Mouse (Mus musculus) thymus, adult 2 months (tissue): ENCODE results near the gene Cd40lg. TPM values are rescaled to one million over a fixed set of nuclear protein-coding genes. Genes with fewer than 3 reads are reported as not detected.
A peak's percentile ranks its signal among the peaks of the same experiment; 100 is the strongest.

Experiments
- DNase-seq: peaks from one replicate; pipeline ENCODE4 v3.0.0; 2021
- H3K27ac ChIP-seq: fragments of 200-500 bp; 2 replicates; pipeline ENCODE4 v1.5.1; 2012; ENCODE audit warnings: low read length, control low read depth; ENCODE audit not compliant: control insufficient read depth, insufficient read depth
- H3K27me3 ChIP-seq: fragments of 200-500 bp; 2 replicates; pipeline ENCODE4 v1.6.1; 2012; ENCODE audit warnings: mild to moderate bottlenecking, low read length, moderate library complexity, mixed read lengths; ENCODE audit not compliant: control insufficient read depth, insufficient read depth
- H3K36me3 ChIP-seq: fragments of 200-500 bp; 2 replicates; pipeline ENCODE4 v1.6.1; 2012; ENCODE audit warnings: mild to moderate bottlenecking, low read length, moderate library complexity; ENCODE audit not compliant: control insufficient read depth, insufficient read depth
- H3K4me1 ChIP-seq: fragments of 200-500 bp; replicated peaks from 2 replicates; pipeline ENCODE4 v1.6.1; 2012; ENCODE audit warnings: low read length; ENCODE audit not compliant: control insufficient read depth, insufficient read depth
- H3K4me3 ChIP-seq: fragments of 200-500 bp; 2 replicates; pipeline ENCODE4 v1.5.1; 2012; ENCODE audit warnings: mild to moderate bottlenecking, low read length, control low read depth, moderate library complexity; ENCODE audit not compliant: control insufficient read depth, insufficient read depth
- CTCF ChIP-seq: fragments of 200-500 bp; IDR thresholded peaks from 2 replicates; pipeline ENCODE4 v1.5.1; 2012; ENCODE audit warnings: mild to moderate bottlenecking, control low read depth, low read length, moderate library complexity, borderline replicate concordance; ENCODE audit not compliant: control insufficient read depth, poor library complexity, insufficient read depth; ENCODE audit errors: extremely low read depth
- POLR2A ChIP-seq: fragments of 200-500 bp; IDR thresholded peaks from 2 replicates; pipeline ENCODE4 v1.6.1; 2012; ENCODE audit warnings: mild to moderate bottlenecking, low read length, control low read depth, moderate library complexity; ENCODE audit not compliant: control insufficient read depth, poor library complexity, insufficient read depth; ENCODE audit errors: extremely low read depth
- WGBS: fragments of 180-500 bp; shearing (Covaris S2); methylation state at CpG from one replicate; pipeline ENCODE4 v1.1.7; 2018; 5-methylcytosine and 5-hydroxymethylcytosine counted together
- polyA plus RNA-seq: library from polyadenylated mRNA; depleted of rRNA; stranded (reverse); fragments of >200 nt; gene quantifications from 2 replicates; pipeline ENCODE4 v1.2.3, GENCODE M21; 2012

Gene Cd40lg
- polyA plus RNA-seq, 1 experiment, result 7.2 TPM

DNA sequence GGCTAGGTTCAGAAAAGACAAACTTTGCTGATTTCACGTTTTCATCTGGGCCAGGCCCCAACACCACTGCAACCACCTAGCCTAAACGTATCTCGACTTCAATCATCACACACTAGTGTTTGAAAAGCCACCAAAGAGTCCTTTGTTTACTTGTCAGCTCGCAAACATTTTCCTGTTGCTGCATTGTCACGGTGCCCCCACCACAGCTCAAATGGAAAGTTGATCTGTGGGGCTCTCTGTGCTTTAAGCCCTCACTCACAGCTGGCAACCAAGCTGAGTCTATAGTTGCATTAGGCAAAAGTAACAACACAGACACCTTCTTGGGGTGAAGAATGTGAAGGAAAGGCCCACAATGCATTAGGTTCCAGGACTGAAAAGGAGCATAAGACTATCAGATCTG is 4.3 kb downstream of the Cd40lg start:
- Histone ChIP-seq H3K27ac (0 out of 2 replicates have a peak overlapping the region, but pooled peaks have one; percentile 33), H3K4me3 (no peak overlapping the region), H3K36me3 (no peaks in the 10 kb centered on the region), H3K4me1 (no peaks in the 10 kb centered on the region), H3K27me3 (no peaks in the 10 kb centered on the region)
- WGBS, result 52% methylated on average over 5 of the region's 5 CpGs
- TF ChIP-seq POLR2A (no peak), CTCF (no peak)
- DNase-seq, result no peak

DNA sequence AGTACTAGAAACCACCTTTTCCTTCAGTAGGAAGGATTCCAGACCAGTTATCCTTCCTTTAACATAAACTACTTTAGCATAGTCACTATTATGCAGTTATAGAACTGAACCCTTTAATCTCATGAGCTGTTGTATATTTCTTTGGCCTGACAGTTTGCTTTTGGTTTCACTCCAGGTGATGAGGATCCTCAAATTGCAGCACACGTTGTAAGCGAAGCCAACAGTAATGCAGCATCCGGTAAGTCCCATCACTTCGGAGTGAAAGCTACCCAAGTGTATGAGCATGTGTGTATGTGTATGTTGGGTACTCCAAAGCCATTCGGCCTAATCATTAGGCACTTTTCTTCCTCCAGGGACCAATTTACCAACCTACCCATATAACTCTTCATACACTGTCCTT is 7.6 kb downstream of the Cd40lg start:
- no peak overlapping the region for H3K27ac ChIP-seq
- no peak for TF ChIP-seq CTCF
- TF ChIP-seq POLR2A, result no peak
- no peaks in the 10 kb centered on the region for H3K27me3 ChIP-seq
- H3K4me1 ChIP-seq, result peaks cover 3% of the 10 kb centered on the region; the same call in 1 of the 2 replicates
- H3K4me3 ChIP-seq, result no peak overlapping the region
- WGBS, result 99% methylated on average over 5 of the region's 5 CpGs
- DNase-seq, result no peak
- H3K36me3 ChIP-seq, result no peaks in the 10 kb centered on the region

DNA sequence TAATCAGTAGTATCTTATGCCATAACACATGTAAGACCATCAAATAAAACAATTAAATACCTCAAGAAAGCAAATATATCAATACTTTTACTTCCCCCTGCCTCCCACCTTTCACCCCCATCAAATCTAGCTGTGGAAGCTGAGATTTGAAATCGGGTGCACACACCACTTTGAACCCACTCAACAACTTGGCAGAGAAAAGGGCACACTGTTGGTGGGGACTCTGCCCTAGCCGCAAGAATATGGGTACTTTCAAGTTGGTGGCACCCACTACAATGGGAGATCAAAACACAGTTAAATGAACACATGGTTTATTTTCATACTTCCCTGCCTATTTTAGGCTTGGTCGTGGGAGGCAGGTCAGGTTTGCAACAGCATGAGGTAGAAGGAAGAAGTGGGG is 9.9 kb downstream of the Cd40lg start:
- Histone ChIP-seq H3K27ac (no peak overlapping the region; the same call in 1 of the 2 replicates), H3K4me3 (no peak overlapping the region), H3K27me3 (no peaks in the 10 kb centered on the region), H3K36me3 (no peaks in the 10 kb centered on the region), H3K4me1 (peaks cover 5% of the 10 kb centered on the region; the same call in 1 of the 2 replicates)
- WGBS, result 33% methylated on average over 3 of the region's 3 CpGs
- TF ChIP-seq CTCF (no peak), POLR2A (no peak)
- DNase-seq, result peak; percentile 21

DNA sequence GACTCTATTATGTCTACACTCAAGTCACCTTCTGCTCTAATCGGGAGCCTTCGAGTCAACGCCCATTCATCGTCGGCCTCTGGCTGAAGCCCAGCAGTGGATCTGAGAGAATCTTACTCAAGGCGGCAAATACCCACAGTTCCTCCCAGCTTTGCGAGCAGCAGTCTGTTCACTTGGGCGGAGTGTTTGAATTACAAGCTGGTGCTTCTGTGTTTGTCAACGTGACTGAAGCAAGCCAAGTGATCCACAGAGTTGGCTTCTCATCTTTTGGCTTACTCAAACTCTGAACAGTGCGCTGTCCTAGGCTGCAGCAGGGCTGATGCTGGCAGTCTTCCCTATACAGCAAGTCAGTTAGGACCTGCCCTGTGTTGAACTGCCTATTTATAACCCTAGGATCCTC is 11.4 kb downstream of the Cd40lg start:
- Histone ChIP-seq H3K4me1 (peaks cover 9% of the 10 kb centered on the region), H3K4me3 (no peak overlapping the region), H3K27me3 (no peaks in the 10 kb centered on the region), H3K36me3 (no peaks in the 10 kb centered on the region), H3K27ac (no peak overlapping the region)
- 94% methylated on average over 10 of the region's 10 CpGs for WGBS
- no peak for DNase-seq
- TF ChIP-seq CTCF (no peak), POLR2A (no peak)

DNA sequence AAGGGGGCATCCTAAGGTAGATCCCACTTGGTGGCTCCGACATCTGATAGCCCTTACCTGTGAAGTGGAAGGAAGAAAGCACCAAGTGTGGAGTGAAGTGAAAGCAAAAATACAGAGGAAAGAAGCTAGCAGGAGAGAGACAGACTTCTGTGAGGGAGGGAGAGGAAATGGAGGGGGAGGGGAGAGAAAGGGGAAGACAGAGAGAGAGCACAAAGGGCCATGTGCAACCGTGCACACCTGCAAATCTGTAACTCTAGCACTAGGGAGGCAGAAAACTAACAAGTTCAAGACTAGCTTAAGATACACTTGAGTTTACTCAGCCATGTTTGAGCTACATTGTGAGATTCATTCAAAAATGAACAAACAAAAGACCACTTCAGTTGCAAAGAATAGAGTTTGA is 16.2 kb downstream of the Cd40lg start:
- Histone ChIP-seq H3K27me3 (no peaks in the 10 kb centered on the region), H3K36me3 (peaks cover 6% of the 10 kb centered on the region; the same call in 1 of the 2 replicates), H3K4me1 (peaks cover 8% of the 10 kb centered on the region), H3K27ac (peak overlapping the region; percentile 99), H3K4me3 (peak overlapping the region; percentile 52)
- 3% methylated on average over 2 of the region's 2 CpGs for WGBS
- TF ChIP-seq CTCF, result no peak
- no peak for TF ChIP-seq POLR2A
- peak; percentile 49 for DNase-seq

DNA sequence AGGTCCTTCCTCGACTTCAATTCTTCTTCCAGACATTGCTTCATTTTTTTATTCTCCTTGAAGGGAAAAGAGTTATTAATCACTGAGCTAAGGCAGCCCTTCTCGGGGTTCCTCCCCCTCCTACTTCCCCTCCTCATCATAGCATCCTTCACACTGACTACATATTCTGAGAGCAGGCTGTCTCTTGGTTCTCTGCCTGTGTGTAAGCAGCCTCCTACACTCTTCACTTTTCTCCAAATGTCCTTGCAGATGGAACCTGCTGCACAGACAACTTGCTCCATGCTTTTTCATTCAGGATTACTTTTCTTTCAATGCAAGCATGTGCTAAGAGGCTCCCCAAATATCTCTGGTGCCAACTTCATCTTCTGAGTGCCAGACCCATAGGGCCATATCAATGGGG is 21.7 kb downstream of the Cd40lg start:
- 89% methylated on average over 2 of the region's 2 CpGs for WGBS
- TF ChIP-seq POLR2A (no peak), CTCF (no peak)
- H3K4me3 ChIP-seq, result no peak overlapping the region
- no peak for DNase-seq
- H3K36me3 ChIP-seq, result peaks cover 18% of the 10 kb centered on the region
- H3K27me3 ChIP-seq, result no peaks in the 10 kb centered on the region
- no peaks in the 10 kb centered on the region for H3K4me1 ChIP-seq
- H3K27ac ChIP-seq, result no peak overlapping the region

DNA sequence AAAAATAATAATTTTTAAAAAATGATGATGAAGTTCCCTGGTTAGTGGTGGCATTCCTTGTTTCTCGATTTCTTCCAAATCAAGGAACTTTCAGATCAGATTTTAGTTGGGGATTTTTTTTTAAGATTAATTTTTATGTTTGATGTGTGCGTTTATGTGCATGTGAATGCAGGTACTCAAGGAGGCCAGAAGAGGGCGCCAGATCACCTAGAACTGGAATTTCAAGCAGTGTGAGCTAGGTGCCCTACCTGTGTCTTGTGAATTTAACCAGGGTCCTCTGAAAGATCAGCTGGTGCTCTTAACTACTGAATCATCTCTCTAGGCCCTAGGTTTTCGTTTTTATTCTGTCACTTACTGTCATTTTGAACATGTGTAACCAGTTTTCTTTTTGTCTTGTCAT is 24.0 kb downstream of the Cd40lg start:
- peaks cover 26% of the 10 kb centered on the region for H3K36me3 ChIP-seq
- no peak for DNase-seq
- no peak overlapping the region for H3K27ac ChIP-seq
- no peak for TF ChIP-seq CTCF
- TF ChIP-seq POLR2A, result no peak
- 84% methylated on average over 4 of the region's 4 CpGs for WGBS
- no peak overlapping the region for H3K4me3 ChIP-seq
- H3K4me1 ChIP-seq, result no peaks in the 10 kb centered on the region
- H3K27me3 ChIP-seq, result no peaks in the 10 kb centered on the region
